Mouse (Mus musculus) G1E (cell line): ENCODE measurements around the gene Ccdc9b. TPM values are rescaled to one million over a fixed set of nuclear protein-coding genes. Genes with fewer than 3 reads are reported as not detected.

Source experiments
- ATAC-seq: 2 replicates; pipeline ENCODE4 v1.8.0; 2016; ENCODE audit warnings: mild to moderate bottlenecking; ENCODE audit not compliant: insufficient number of reproducible peaks, poor library complexity, low FRiP score, severe bottlenecking; ENCODE audit errors: extremely low read depth
- DNase-seq: peaks from one replicate; pipeline ENCODE4 v3.0.0; 2012; ENCODE audit warnings: low spot score
- H3K27me3 ChIP-seq: 2 replicates; pipeline ENCODE4 v1.6.1; 2012; ENCODE audit warnings: mild to moderate bottlenecking, low read length, inconsistent platforms; ENCODE audit not compliant: insufficient read depth
- H3K36me3 ChIP-seq: replicated peaks from 2 replicates; pipeline ENCODE3; 2012; ENCODE audit warnings: mild to moderate bottlenecking, inconsistent platforms
- H3K4me1 ChIP-seq: 2 replicates; pipeline ENCODE4 v1.6.1; 2012; ENCODE audit warnings: low read depth, low read length, inconsistent platforms, mixed read lengths; ENCODE audit not compliant: insufficient read depth
- H3K4me3 ChIP-seq: 2 replicates; pipeline ENCODE4 v1.5.1; 2012; ENCODE audit warnings: low read depth, mild to moderate bottlenecking, inconsistent platforms, low read length, moderate library complexity, mixed read lengths
- H3K9me3 ChIP-seq: replicated peaks from 2 replicates; pipeline ENCODE4 v1.6.1; 2012; ENCODE audit warnings: inconsistent platforms
- CTCF ChIP-seq: IDR thresholded peaks from 2 replicates; pipeline ENCODE4 v1.5.1; 2012; ENCODE audit warnings: low read depth, low read length, inconsistent platforms, mixed read lengths
- GATA1 ChIP-seq: IDR thresholded peaks from 2 replicates; pipeline ENCODE4 v1.6.1; 2012; ENCODE audit warnings: borderline replicate concordance, low read length, inconsistent platforms, mixed read lengths
- GATA2 ChIP-seq: IDR thresholded peaks from 2 replicates; pipeline ENCODE4 v1.6.1; 2012; ENCODE audit warnings: low read depth, low read length, inconsistent platforms, borderline replicate concordance
- POLR2AphosphoS5 ChIP-seq: IDR thresholded peaks from 2 replicates; pipeline ENCODE4 v1.6.1; 2012; ENCODE audit warnings: low read depth, low read length, inconsistent platforms; ENCODE audit not compliant: insufficient replicate concordance
- TAL1 ChIP-seq: conservative IDR thresholded peaks from 2 replicates; pipeline ENCODE4 v1.6.1; 2012; ENCODE audit warnings: low read depth, low read length, inconsistent platforms, mixed read lengths
- polyA plus RNA-seq: library from polyadenylated mRNA; stranded (reverse); fragments of >175 nt; gene quantifications from 2 replicates; pipeline ENCODE4 v1.2.3, GENCODE M21; 2012
- total RNA-seq, 2 experiments: library from RNA; stranded (forward) in 1 of 2; stranded (reverse) in 1 of 2; fragments of 200-1000 nt in 1 of 2; fragments of >200 nt in 1 of 2; fragmentation: Nextera tagmentation in 1 of 2; gene quantifications; 2 replicates each; pipeline ENCODE4 v1.2.3; 2014 to 2017

Gene Ccdc9b
- total and polyA plus RNA-seq, 3 experiments: 0.05 TPM; not detected in 2

- ATAC-seq (no peak), DNase-seq (no peak)
- no peaks in the 10 kb centered on the region for H3K36me3 ChIP-seq
- peaks cover 69% of the 10 kb centered on the region for H3K27me3 ChIP-seq
- TF ChIP-seq CTCF (no peak), GATA1 (no peak), POLR2AphosphoS5 (no peak), TAL1 (no peak), GATA2 (no peak)
- no peak overlapping the region for H3K4me3 ChIP-seq
- no peaks in the 10 kb centered on the region for H3K9me3 ChIP-seq
- H3K4me1 ChIP-seq: peaks cover 12% of the 10 kb centered on the region
Observed at GRCm38 (mm10) chr2:118727911-118728310, 34.5 kb downstream of the Ccdc9b start.

- no peaks in the 10 kb centered on the region for H3K36me3 ChIP-seq
- DNase-seq: no peak
- no peak for TF ChIP-seq POLR2AphosphoS5
- TF ChIP-seq TAL1: no peak
- no peak for TF ChIP-seq GATA1
- no peak for TF ChIP-seq CTCF
- no peak for TF ChIP-seq GATA2
- no peak overlapping the region for H3K4me3 ChIP-seq
- no peaks in the 10 kb centered on the region for H3K9me3 ChIP-seq
- peaks cover 67% of the 10 kb centered on the region for H3K27me3 ChIP-seq
- H3K4me1 ChIP-seq: peaks cover 12% of the 10 kb centered on the region
- ATAC-seq: no peak
Observed at GRCm38 (mm10) chr2:118726873-118727272, 35.6 kb downstream of the Ccdc9b start.

GRCm38 (mm10) chr2:118725511-118725910 is 37.0 kb downstream of the Ccdc9b start:
- ATAC-seq (no peak), DNase-seq (no peak)
- Histone ChIP-seq H3K27me3 (peaks cover 64% of the 10 kb centered on the region), H3K9me3 (no peaks in the 10 kb centered on the region), H3K4me1 (peaks cover 10% of the 10 kb centered on the region), H3K36me3 (no peaks in the 10 kb centered on the region), H3K4me3 (no peak overlapping the region)
- TF ChIP-seq CTCF (no peak), TAL1 (no peak), GATA2 (no peak), GATA1 (no peak), POLR2AphosphoS5 (no peak)

GRCm38 (mm10) chr2:118723693-118724486 is 38.6 kb downstream of the Ccdc9b start:
- DNase-seq (no peak), ATAC-seq (no peak)
- Histone ChIP-seq H3K27me3 (peaks cover 71% of the 10 kb centered on the region), H3K36me3 (no peaks in the 10 kb centered on the region), H3K4me3 (no peak overlapping the region), H3K4me1 (peaks cover 10% of the 10 kb centered on the region), H3K9me3 (no peaks in the 10 kb centered on the region)
- TF ChIP-seq TAL1 (no peak), CTCF (no peak), GATA2 (no peak), GATA1 (no peak), POLR2AphosphoS5 (no peak)

- H3K36me3 ChIP-seq: no peaks in the 10 kb centered on the region
- no peak for ATAC-seq
- TF ChIP-seq GATA2 (no peak), TAL1 (no peak), CTCF (no peak), POLR2AphosphoS5 (no peak), GATA1 (no peak)
Observed at GRCm38 (mm10) chr2:118716677-118717076, 45.8 kb downstream of the Ccdc9b start.

GRCm38 (mm10) chr2:118714230-118714629 is 48.2 kb downstream of the Ccdc9b start:
- peaks cover 87% of the 10 kb centered on the region for H3K27me3 ChIP-seq
- no peaks in the 10 kb centered on the region for H3K36me3 ChIP-seq
- no peaks in the 10 kb centered on the region for H3K4me1 ChIP-seq

More at GRCm38 (mm10) chr2:118716677-118717076, 45.8 kb downstream of the Ccdc9b start:
- peaks cover 78% of the 10 kb centered on the region for H3K27me3 ChIP-seq
- no peaks in the 10 kb centered on the region for H3K9me3 ChIP-seq
- H3K4me1 ChIP-seq: no peaks in the 10 kb centered on the region
- no peak for DNase-seq
- H3K4me3 ChIP-seq: no peak overlapping the region

More at GRCm38 (mm10) chr2:118714230-118714629, 48.2 kb downstream of the Ccdc9b start:
- TF ChIP-seq GATA2 (no peak), GATA1 (no peak), TAL1 (no peak), POLR2AphosphoS5 (no peak)
- DNase-seq (no peak), ATAC-seq (no peak)
- no peak overlapping the region for H3K4me3 ChIP-seq
- H3K9me3 ChIP-seq: no peaks in the 10 kb centered on the region; the same call in 1 of the 2 replicates
